Mouse (Mus musculus): ENCODE results near the gene Tmem59.

DNA sequence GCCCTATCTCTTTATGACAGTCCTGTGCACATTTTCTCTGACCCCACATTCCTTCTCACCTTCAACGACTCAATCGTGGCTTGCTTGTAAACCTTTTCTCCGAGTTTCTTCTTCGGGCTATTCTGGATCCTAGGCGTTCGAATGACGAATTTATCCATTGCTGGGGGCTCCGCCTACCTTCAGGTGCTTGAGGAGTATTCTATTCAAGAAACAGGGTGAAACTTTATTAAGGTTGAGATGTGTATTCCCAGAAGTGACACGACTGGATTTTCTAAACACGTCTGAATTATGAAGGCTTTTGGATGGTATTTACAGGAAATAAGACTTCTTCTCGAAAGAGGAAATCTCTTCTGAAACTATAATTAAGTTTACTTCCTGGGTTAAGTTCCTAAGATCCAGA is 693 bp upstream of the Tmem59 start:
- no peak for TF ChIP-seq CTCF (conservative IDR thresholded peaks at IDR 0.05; ENCODE audit: insufficient read depth, insufficient read length, low read depth, low read length)
- TF ChIP-seq POLR2A (IDR thresholded peaks at IDR 0.05; ENCODE audit: low read depth, low read length): no peak
